Comparison of ENCODE assay signal across 8 mouse cellular contexts in the genomic region with DNA sequence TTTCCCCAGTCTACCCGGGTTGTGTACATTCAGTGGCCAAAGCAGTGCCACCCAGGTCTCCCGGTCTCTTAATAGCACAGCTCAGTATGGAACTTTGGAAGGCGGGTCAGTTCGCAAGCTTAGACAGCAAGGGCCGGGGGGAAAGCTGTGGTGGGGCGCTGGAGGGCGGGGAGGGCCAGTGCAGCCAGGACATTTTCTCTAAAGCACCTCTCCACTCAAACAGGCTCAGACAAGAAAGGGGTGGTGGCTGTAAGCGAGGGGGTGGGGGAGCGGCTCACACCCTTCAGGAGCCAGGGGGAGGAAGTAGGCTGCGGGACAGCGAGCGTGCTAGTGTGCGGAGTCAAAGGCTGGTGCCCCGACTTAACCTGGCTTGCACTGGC. TPM values are rescaled to one million over a fixed set of nuclear protein-coding genes. Genes with fewer than 3 reads are reported as not detected.
DNase-seq lines count a peak whose midpoint lies in the region; ATAC-seq and TF ChIP-seq lines count a peak whose summit lies in the region.

No protein-coding gene starts in this region.

- no peaks in the 10 kb centered on the region for H3K9me3 ChIP-seq in embryonic facial prominence, embryonic 12.5 days
- no peaks in the 10 kb centered on the region for H3K9me3 ChIP-seq in intestine, embryonic 14.5 days (ENCODE audit: control insufficient read depth, low read length)

- 0% methylated on average over 14 of the region's 14 CpGs for WGBS in lung, adult 2 months
- WGBS in embryonic facial prominence, embryonic 12.5 days = 3% methylated on average over 14 of the region's 14 CpGs
- WGBS in intestine, embryonic 14.5 days = 4% methylated on average over 14 of the region's 14 CpGs

- peak overlapping the region; percentile 90 for H3K4me3 ChIP-seq in lung, adult 2 months (replicated peaks; ENCODE audit: extremely low read depth, low read depth, low read length)
- peak overlapping the region; percentile 87 for H3K4me3 ChIP-seq in embryonic facial prominence, embryonic 12.5 days
- peak overlapping the region; percentile 85 for H3K4me3 ChIP-seq in intestine, embryonic 14.5 days (ENCODE audit: low read depth, low read length)

- H3K27ac ChIP-seq in embryonic facial prominence, embryonic 12.5 days = peak overlapping the region; percentile 85
- peak overlapping the region; percentile 73 for H3K27ac ChIP-seq in intestine, embryonic 14.5 days (ENCODE audit: low read depth)

- no peaks in the 10 kb centered on the region for H3K27me3 ChIP-seq in embryonic facial prominence, embryonic 12.5 days
- no peaks in the 10 kb centered on the region for H3K27me3 ChIP-seq in intestine, embryonic 14.5 days (replicated peaks; ENCODE audit: control insufficient read depth, insufficient read depth, low read length)

- H3K4me1 ChIP-seq in lung, adult 2 months (ENCODE audit: control insufficient read depth, insufficient read depth, low read length) = peaks cover 13% of the 10 kb centered on the region
- H3K4me1 ChIP-seq in embryonic facial prominence, embryonic 12.5 days = peaks cover 22% of the 10 kb centered on the region
- peaks cover 18% of the 10 kb centered on the region for H3K4me1 ChIP-seq in intestine, embryonic 14.5 days (replicated peaks; ENCODE audit: control insufficient read depth, insufficient read depth, low read length)

- H3K9ac ChIP-seq in embryonic facial prominence, embryonic 12.5 days = peak overlapping the region; percentile 53
- H3K9ac ChIP-seq in intestine, embryonic 14.5 days (ENCODE audit: low read length) = peak overlapping the region; percentile 74

- peak; percentile 50; the same call in 1 of the 2 replicates for ATAC-seq in embryonic facial prominence, embryonic 12.5 days (ENCODE audit: insufficient number of reproducible peaks, insufficient read depth, low FRiP score, low TSS enrichment)
- ATAC-seq in intestine, embryonic 14.5 days (replicated peaks; ENCODE audit: low FRiP score, low TSS enrichment, low read depth) = peak; percentile 60
- peak; percentile 18 for ATAC-seq in megakaryocyte-erythroid progenitor cell, adult 5-6 weeks (replicated peaks; ENCODE audit: low FRiP score, low TSS enrichment, poor library complexity, severe bottlenecking)

- TF ChIP-seq POLR2A in lung, adult 2 months (IDR thresholded peaks at IDR 0.05; ENCODE audit: borderline replicate concordance, extremely low read depth, low read depth, low read length) = no peak; the same call in 1 of the 2 replicates

- no peak for DNase-seq in lung, adult 2 months
- no peak for DNase-seq in lung, postnatal 14 days
- DNase-seq in intestine, embryonic 14.5 days (ENCODE audit: low spot score) = no peak
- DNase-seq in thymus, postnatal 36 days = peak; percentile 59 to 71
- no peak for DNase-seq in cerebellum, adult 9-11 months
- no peak for DNase-seq in MN1 (ENCODE audit: low spot score)

- H3K4me2 ChIP-seq in embryonic facial prominence, embryonic 12.5 days (replicated peaks) = peak overlapping the region; percentile 84
- peak overlapping the region; percentile 78 for H3K4me2 ChIP-seq in intestine, embryonic 14.5 days (ENCODE audit: low read length)

- H3K36me3 ChIP-seq in embryonic facial prominence, embryonic 12.5 days = peaks cover 20% of the 10 kb centered on the region; the same call in 1 of the 2 replicates
- H3K36me3 ChIP-seq in intestine, embryonic 14.5 days (ENCODE audit: control insufficient read depth, insufficient read depth, low read length) = peaks cover 13% of the 10 kb centered on the region; the same call in 1 of the 2 replicates

- TF ChIP-seq CTCF in lung, adult 2 months (IDR thresholded peaks at IDR 0.05; ENCODE audit: insufficient read depth, low read length) = no peak

RNA-seq across cellular contexts. Expression of gene Sh3bgrl3, which starts 0.4 kb away (rescaled TPM):
- polyA plus RNA-seq in lung, adult 2 months (2012; rRNA removed) = 654 and 703 TPM in 2 replicates
- polyA plus RNA-seq in embryonic facial prominence, embryonic 12.5 days (2016; fragmentation: Nextera tagmentation; extraction: Ambion mirVana) = 345 and 360 TPM in 2 replicates
- polyA plus RNA-seq in intestine, embryonic 14.5 days (2014; fragmentation: Nextera tagmentation; extraction: Ambion mirVana) = 377 and 393 TPM in 2 replicates
- 87.3 and 101 TPM in 2 replicates for total RNA-seq in megakaryocyte-erythroid progenitor cell, adult 5-6 weeks (2014; fragmentation: Nextera tagmentation)
- 34.2 and 55.1 TPM in 2 replicates for total RNA-seq in megakaryocyte-erythroid progenitor cell, adult 5-6 weeks (2017)

RNA-seq across cellular contexts. Expression of gene Ubxn11, which starts 26.6 kb away (rescaled TPM):
- polyA plus RNA-seq in lung, adult 2 months (2012; rRNA removed) = 28.8 and 30.0 TPM in 2 replicates
- 10.4 and 11.5 TPM in 2 replicates for polyA plus RNA-seq in embryonic facial prominence, embryonic 12.5 days (2016; fragmentation: Nextera tagmentation; extraction: Ambion mirVana)
- 5.7 and 8.1 TPM in 2 replicates for polyA plus RNA-seq in intestine, embryonic 14.5 days (2014; fragmentation: Nextera tagmentation; extraction: Ambion mirVana)
- 17.9 and 21.8 TPM in 2 replicates for total RNA-seq in megakaryocyte-erythroid progenitor cell, adult 5-6 weeks (2014; fragmentation: Nextera tagmentation)
- total RNA-seq in megakaryocyte-erythroid progenitor cell, adult 5-6 weeks (2017) = 5.2 and 7.7 TPM in 2 replicates

RNA-seq across cellular contexts. Expression of gene Cd52, which starts 34.1 kb away (rescaled TPM):
- 52.8 and 76.5 TPM in 2 replicates for polyA plus RNA-seq in lung, adult 2 months (2012; rRNA removed)
- polyA plus RNA-seq in embryonic facial prominence, embryonic 12.5 days (2016; fragmentation: Nextera tagmentation; extraction: Ambion mirVana) = 8.0 and 8.3 TPM in 2 replicates
- 23.5 and 24.3 TPM in 2 replicates for polyA plus RNA-seq in intestine, embryonic 14.5 days (2014; fragmentation: Nextera tagmentation; extraction: Ambion mirVana)
- 34.9 and 43.4 TPM in 2 replicates for total RNA-seq in megakaryocyte-erythroid progenitor cell, adult 5-6 weeks (2014; fragmentation: Nextera tagmentation)
- 36.8 and 45.6 TPM in 2 replicates for total RNA-seq in megakaryocyte-erythroid progenitor cell, adult 5-6 weeks (2017)

RNA-seq across cellular contexts. Expression of gene Cep85, which starts 57.9 kb away (rescaled TPM):
- 17.1 and 30.2 TPM in 2 replicates for polyA plus RNA-seq in lung, adult 2 months (2012; rRNA removed)
- 32.0 and 34.9 TPM in 2 replicates for polyA plus RNA-seq in embryonic facial prominence, embryonic 12.5 days (2016; fragmentation: Nextera tagmentation; extraction: Ambion mirVana)
- polyA plus RNA-seq in intestine, embryonic 14.5 days (2014; fragmentation: Nextera tagmentation; extraction: Ambion mirVana) = 46.8 and 60.1 TPM in 2 replicates
- 30.7 and 51.5 TPM in 2 replicates for total RNA-seq in megakaryocyte-erythroid progenitor cell, adult 5-6 weeks (2014; fragmentation: Nextera tagmentation)
- 31.5 and 34.9 TPM in 2 replicates for total RNA-seq in megakaryocyte-erythroid progenitor cell, adult 5-6 weeks (2017)

Comparison
In these comparisons a context has a peak if more than half of its experiments do, and no peak if none do; other contexts are left out.
1. DNase-seq: peak in thymus, postnatal 36 days (2 of 2); none in lung, adult 2 months (single experiment), lung, postnatal 14 days (single experiment), intestine, embryonic 14.5 days (single experiment), cerebellum, adult 9-11 months (single experiment) and MN1 (single experiment).
2. Peak in every context shown above with its lines, with median percentiles within 50 percentile points of each other: H3K4me3 ChIP-seq and ATAC-seq.